Mouse (Mus musculus) forebrain, embryonic 11.5 days (tissue): ENCODE results near the gene Musk. TPM values are rescaled to one million over a fixed set of nuclear protein-coding genes. Genes with fewer than 3 reads are reported as not detected.

Source experiments
- ATAC-seq: fragments of 200-750 bp; cut with Nextera tagmentation; replicated peaks from 2 replicates; pipeline ENCODE4 v1.8.0; 2017; ENCODE audit warnings: moderate TSS enrichment; ENCODE audit not compliant: low FRiP score
- DNase-seq: peaks from one replicate; pipeline ENCODE4 v3.0.0-alpha.2; 2017; ENCODE audit warnings: low spot score
- H3K27ac ChIP-seq: fragments of 300-500 bp; sonication (generic); 2 replicates; pipeline ENCODE4 v1.5.1; 2014; ENCODE audit warnings: low read depth, low read length
- H3K27me3 ChIP-seq: fragments of 300-500 bp; sonication (generic); 2 replicates; pipeline ENCODE4 v1.6.1; 2014; ENCODE audit warnings: mild to moderate bottlenecking, low read length, mixed read lengths; ENCODE audit not compliant: control insufficient read depth, insufficient read depth
- H3K36me3 ChIP-seq: fragments of 300-500 bp; sonication (generic); 2 replicates; pipeline ENCODE4 v1.6.1; 2014; ENCODE audit warnings: mild to moderate bottlenecking, low read length, moderate library complexity, mixed read lengths; ENCODE audit not compliant: control insufficient read depth, insufficient read depth
- H3K4me1 ChIP-seq: fragments of 300-500 bp; sonication (generic); replicated peaks from 2 replicates; pipeline ENCODE4 v1.6.1; 2014; ENCODE audit warnings: low read length, mixed read lengths; ENCODE audit not compliant: control insufficient read depth, insufficient read depth
- H3K4me2 ChIP-seq: fragments of 300-500 bp; sonication (generic); 2 replicates; pipeline ENCODE4 v1.6.1; 2014; ENCODE audit warnings: low read depth, mild to moderate bottlenecking, low read length, moderate library complexity, mixed read lengths; ENCODE audit not compliant: severe bottlenecking
- H3K4me3 ChIP-seq: fragments of 300-500 bp; sonication (generic); 2 replicates; pipeline ENCODE4 v1.5.1; 2014; ENCODE audit warnings: low read depth, low read length
- H3K9ac ChIP-seq: fragments of 300-500 bp; sonication (generic); 2 replicates; pipeline ENCODE4 v1.6.1; 2014; ENCODE audit warnings: low read length
- H3K9me3 ChIP-seq: fragments of 300-500 bp; sonication (generic); 2 replicates; pipeline ENCODE4 v1.6.1; 2016; ENCODE audit warnings: low read length, mixed read lengths; ENCODE audit not compliant: control insufficient read depth
- WGBS: fragments of 180-500 bp; shearing (Covaris S2); extraction: QIAGEN DNeasy Blood & Tissue Kit; methylation state at CpG from one replicate; pipeline ENCODE4 v1.1.7; 2014; 5-methylcytosine and 5-hydroxymethylcytosine counted together
- polyA plus RNA-seq: library from polyadenylated mRNA; unstranded; fragments of >200 nt; fragmentation: Nextera tagmentation; extraction: Ambion mirVana; gene quantifications from 2 replicates; pipeline ENCODE4 v1.2.1, GENCODE M21; 2014

The Musk gene
- polyA plus RNA-seq, 1 experiment from 2014 or later, result 0.07 TPM

DNA sequence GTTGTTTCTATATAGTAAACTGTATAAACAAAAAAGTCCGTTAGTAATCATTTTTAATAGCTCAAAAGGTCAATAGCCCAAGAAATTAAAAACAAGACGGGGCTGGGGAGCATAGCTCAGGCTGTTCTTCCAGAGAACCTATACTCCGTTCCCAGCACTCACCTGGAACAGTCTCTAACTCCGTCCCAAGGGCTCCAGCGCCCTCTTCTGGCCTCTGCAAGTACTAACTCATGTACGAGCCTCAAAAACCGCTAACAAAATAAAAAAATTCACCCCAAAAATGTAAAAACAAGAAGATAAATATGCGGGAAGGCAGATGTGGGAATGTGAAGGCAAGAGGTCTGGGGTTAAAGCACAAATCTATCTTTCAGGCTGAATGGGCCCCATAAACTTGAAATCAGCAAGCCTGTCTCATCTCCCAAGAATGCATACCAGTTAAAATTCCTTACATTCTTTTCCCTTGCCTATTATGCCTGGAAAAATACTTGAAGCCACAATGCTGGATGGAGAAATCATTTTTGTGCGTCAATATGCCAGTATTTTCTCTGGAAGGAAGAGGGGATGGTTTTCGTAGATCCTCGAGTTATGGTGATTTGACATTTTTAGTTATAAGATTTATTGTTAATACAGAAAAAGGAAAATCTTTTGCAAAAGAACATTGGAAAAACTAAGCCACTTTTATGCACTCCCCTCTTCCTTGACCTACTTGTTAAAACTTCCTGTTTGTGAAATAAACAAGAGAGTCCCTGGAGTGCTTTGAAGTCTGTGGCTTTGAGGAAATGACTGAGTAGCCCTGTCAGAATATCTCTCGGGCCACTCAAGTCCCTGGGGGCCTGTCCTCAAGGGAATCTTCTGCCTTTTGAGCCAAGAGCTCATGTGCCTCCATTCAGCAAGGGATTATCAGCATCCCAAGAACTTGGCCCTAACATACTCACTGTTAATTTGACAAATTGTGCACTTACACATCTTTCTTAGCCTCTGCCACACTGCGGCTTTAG lies 127.7 kb downstream of the Musk start:
- DNase-seq, result no peak

GRCm38 (mm10) chr4:58415537-58415936 lies 129.8 kb downstream of the Musk start:
- Histone ChIP-seq H3K4me1 (no peaks in the 10 kb centered on the region), H3K9me3 (no peaks in the 10 kb centered on the region), H3K27me3 (no peaks in the 10 kb centered on the region), H3K9ac (no peak overlapping the region), H3K36me3 (no peaks in the 10 kb centered on the region), H3K4me3 (no peak overlapping the region), H3K4me2 (no peak overlapping the region), H3K27ac (no peak overlapping the region)
- ATAC-seq, result no peak
- 92% methylated on average over 3 of the region's 3 CpGs for WGBS
- no peak for DNase-seq

More for the DNA sequence above, 127.7 kb downstream of the Musk start:
- H3K36me3 ChIP-seq, result no peaks in the 10 kb centered on the region
- H3K27me3 ChIP-seq, result no peaks in the 10 kb centered on the region
- no peak overlapping the region for H3K4me3 ChIP-seq
- H3K9me3 ChIP-seq, result no peaks in the 10 kb centered on the region
- H3K4me2 ChIP-seq, result no peak overlapping the region
- 79% methylated on average over 13 of the region's 13 CpGs for WGBS
- ATAC-seq, result no peak
- no peak overlapping the region for H3K9ac ChIP-seq
- H3K4me1 ChIP-seq, result no peaks in the 10 kb centered on the region
- H3K27ac ChIP-seq, result no peak overlapping the region

- 81% methylated on average over 4 of the region's 4 CpGs for WGBS
- Histone ChIP-seq H3K9me3 (no peaks in the 10 kb centered on the region; the same call in 1 of the 2 replicates), H3K4me3 (no peak overlapping the region), H3K4me1 (no peaks in the 10 kb centered on the region), H3K27me3 (no peaks in the 10 kb centered on the region), H3K9ac (no peak overlapping the region), H3K27ac (no peak overlapping the region), H3K36me3 (no peaks in the 10 kb centered on the region), H3K4me2 (no peak overlapping the region)
- no peak for ATAC-seq
- DNase-seq, result no peak
These were observed 131.6 kb downstream of the Musk start for GRCm38 (mm10) chr4:58417319-58417718.

DNA sequence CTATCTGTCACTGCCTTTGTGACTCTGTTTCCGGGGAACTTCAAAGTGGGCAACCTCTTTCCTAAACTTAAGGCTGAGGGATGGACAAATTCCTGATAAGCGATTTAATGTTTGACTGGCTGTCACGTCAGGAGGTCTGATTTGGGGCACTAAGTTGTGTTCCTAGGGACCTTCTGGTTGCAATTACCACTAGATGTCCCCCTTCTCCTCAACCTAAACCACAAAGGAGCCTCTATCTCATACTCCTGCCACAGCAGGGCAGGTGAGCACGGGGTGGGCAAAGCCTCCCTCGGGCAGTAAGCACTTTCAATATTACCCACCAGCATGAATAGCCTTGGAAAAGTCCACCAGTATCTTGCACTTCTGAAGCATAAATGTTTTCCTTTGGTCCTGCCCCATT lies 133.5 kb downstream of the Musk start:
- Histone ChIP-seq H3K27me3 (no peaks in the 10 kb centered on the region), H3K36me3 (no peaks in the 10 kb centered on the region), H3K4me2 (no peak overlapping the region), H3K9me3 (no peaks in the 10 kb centered on the region; the same call in 1 of the 2 replicates), H3K27ac (no peak overlapping the region), H3K4me3 (no peak overlapping the region), H3K9ac (no peak overlapping the region), H3K4me1 (no peaks in the 10 kb centered on the region)
- DNase-seq (no peak), ATAC-seq (no peak)
- WGBS, result 45% methylated on average over 5 of the region's 5 CpGs

DNA sequence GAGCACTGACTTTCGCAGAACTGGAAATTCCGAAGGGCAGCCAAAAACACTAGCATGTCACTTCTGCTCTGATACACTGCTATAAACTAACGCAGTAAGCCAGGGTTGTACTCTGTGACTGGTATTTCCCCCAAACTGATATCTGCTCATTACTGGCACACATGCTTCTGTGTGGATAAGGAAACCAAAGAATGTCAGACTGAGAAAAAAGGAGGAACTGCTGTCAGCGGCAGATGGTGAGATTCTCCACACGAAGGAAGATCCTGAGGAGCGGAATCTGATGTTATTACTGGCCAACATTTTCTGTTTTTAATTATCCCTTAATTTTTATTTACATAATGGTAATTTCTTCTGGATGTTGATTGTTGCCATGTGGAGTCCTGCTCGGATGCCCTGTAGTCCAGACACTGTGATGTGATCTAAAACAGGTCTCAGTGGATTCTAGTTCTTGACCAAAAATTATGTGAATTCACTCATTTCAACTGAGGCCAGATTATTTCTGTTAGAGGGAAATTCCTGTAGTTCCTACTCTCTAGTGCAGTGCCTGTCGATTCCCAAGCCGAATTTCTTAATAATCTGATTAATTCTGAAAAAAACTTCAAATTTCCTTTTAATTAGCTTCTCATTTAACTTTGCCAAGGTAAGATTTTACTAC lies 137.6 kb downstream of the Musk start:
- WGBS, result 76% methylated on average over 9 of the region's 9 CpGs
- no peaks in the 10 kb centered on the region for H3K36me3 ChIP-seq
- H3K27me3 ChIP-seq, result no peaks in the 10 kb centered on the region
- H3K4me1 ChIP-seq, result no peaks in the 10 kb centered on the region
- H3K9ac ChIP-seq, result no peak overlapping the region
- no peak overlapping the region for H3K27ac ChIP-seq
- ATAC-seq, result no peak
- no peak overlapping the region for H3K4me3 ChIP-seq
- no peaks in the 10 kb centered on the region; the same call in 1 of the 2 replicates for H3K9me3 ChIP-seq
- no peak for DNase-seq
- no peak overlapping the region for H3K4me2 ChIP-seq

Other genes with a start within 250 kb of the Musk start
- 2.8 and 3.6 TPM in 2 replicates for gene Svep1, start 79.1 kb upstream of the Musk start, polyA plus RNA-seq